Mouse (Mus musculus): ENCODE measurements around the gene Prss27.
A peak's percentile ranks its signal among the peaks of the same experiment; 100 is the strongest.

The Prss27 gene

GRCm38 (mm10) chr17:24037844-24038243 is at the start of gene Prss27:
Prss27 (plus strand) TSS chr17:24038144.
- DNase-seq (ENCODE audit: extremely low spot score, low spot score) = no peak

GRCm38 (mm10) chr17:23989802-23990201 is 48.1 kb upstream of the Prss27 start:
- DNase-seq (ENCODE audit: extremely low spot score, low spot score) = no peak

- no peak for DNase-seq (ENCODE audit: extremely low spot score, low spot score)
These were observed 45.0 kb upstream of the Prss27 start for GRCm38 (mm10) chr17:23992789-23993553.

GRCm38 (mm10) chr17:23993559-23994428 is 44.1 kb upstream of the Prss27 start:
- DNase-seq (ENCODE audit: extremely low spot score, low spot score) = peak; percentile 96

- no peak for DNase-seq (ENCODE audit: extremely low spot score, low spot score)
These were observed 43.3 kb upstream of the Prss27 start for GRCm38 (mm10) chr17:23994667-23995066.

GRCm38 (mm10) chr17:23995421-23995820 is 42.5 kb upstream of the Prss27 start:
- DNase-seq (ENCODE audit: extremely low spot score, low spot score) = no peak

GRCm38 (mm10) chr17:23997901-23998300 is 40.0 kb upstream of the Prss27 start, which contains the start of gene Prss22:
Prss22 (minus strand) TSS chr17:23998100.
- DNase-seq (ENCODE audit: extremely low spot score, low spot score) = no peak

GRCm38 (mm10) chr17:23998383-23998782 is 39.6 kb upstream of the Prss27 start:
- no peak for DNase-seq (ENCODE audit: extremely low spot score, low spot score)

- DNase-seq (ENCODE audit: extremely low spot score, low spot score) = no peak
These were observed 37.5 kb upstream of the Prss27 start for GRCm38 (mm10) chr17:24000404-24000803.

GRCm38 (mm10) chr17:24004071-24004665 is 33.8 kb upstream of the Prss27 start:
- no peak for DNase-seq (ENCODE audit: extremely low spot score, low spot score)

- no peak for DNase-seq (ENCODE audit: extremely low spot score, low spot score)
These were observed 32.9 kb upstream of the Prss27 start for GRCm38 (mm10) chr17:24005049-24005448.

- DNase-seq (ENCODE audit: extremely low spot score, low spot score) = no peak
These were observed 31.0 kb upstream of the Prss27 start for GRCm38 (mm10) chr17:24006930-24007329.

GRCm38 (mm10) chr17:24007391-24007790 is 30.6 kb upstream of the Prss27 start:
- no peak for DNase-seq (ENCODE audit: extremely low spot score, low spot score)

- DNase-seq (ENCODE audit: extremely low spot score, low spot score) = no peak
These were observed 29.8 kb upstream of the Prss27 start for GRCm38 (mm10) chr17:24008105-24008504.

- DNase-seq (ENCODE audit: extremely low spot score, low spot score) = no peak
These were observed 28.3 kb upstream of the Prss27 start for GRCm38 (mm10) chr17:24009617-24010016.

- no peak for DNase-seq (ENCODE audit: extremely low spot score, low spot score)
These were observed 25.0 kb upstream of the Prss27 start for GRCm38 (mm10) chr17:24012921-24013320.

GRCm38 (mm10) chr17:24014433-24014965 is 23.4 kb upstream of the Prss27 start:
- DNase-seq (ENCODE audit: extremely low spot score, low spot score) = no peak

GRCm38 (mm10) chr17:24015727-24016126 is 22.2 kb upstream of the Prss27 start:
- DNase-seq (ENCODE audit: extremely low spot score, low spot score) = peak; percentile 17

GRCm38 (mm10) chr17:24020696-24021095 is 17.2 kb upstream of the Prss27 start:
- DNase-seq (ENCODE audit: extremely low spot score, low spot score) = no peak

GRCm38 (mm10) chr17:24021375-24022199 is 16.4 kb upstream of the Prss27 start:
- no peak for DNase-seq (ENCODE audit: extremely low spot score, low spot score)

GRCm38 (mm10) chr17:24029477-24029876 is 8.5 kb upstream of the Prss27 start:
- no peak for DNase-seq (ENCODE audit: extremely low spot score, low spot score)
